Mouse (Mus musculus) liver, embryonic 14.5 days (tissue): ENCODE data around the gene Pdia4. TPM values are rescaled to one million over a fixed set of nuclear protein-coding genes. Genes with fewer than 3 reads are reported as not detected.

Source experiments
- microRNA counts: library from miRNA; unstranded; fragments of <30 nt; microRNA quantifications from one replicate; lab custom pipeline; 2016
- microRNA-seq: library from miRNA; unstranded; fragments of <30 nt; microRNA quantifications from one replicate; pipeline ENCODE4, GENCODE M21; 2016
- polyA plus RNA-seq, 2 experiments: library from polyadenylated mRNA; depleted of rRNA in 1 of 2; stranded (reverse) in 1 of 2; unstranded in 1 of 2; fragments of >200 nt; fragmentation: Nextera tagmentation in 1 of 2; extraction: Ambion mirVana in 1 of 2; gene quantifications; 2 replicates each; pipeline versions ENCODE4 v1.2.1 to v1.2.3; 2012 to 2014

The Pdia4 gene
- polyA plus RNA-seq, 2 experiments, result 42.4 to 86.1 TPM

MicroRNAs within 50 kb of the gene (microRNA counts, 519-probe panel; counts per million panel counts)
- microRNA mmu-miR-704 (lab: Ali Mortazavi, UCI), result 69.9 counts per million

Small RNA genes lying within 50 kb of the gene (microRNA-seq; reads per million reads assigned to microRNA genes)
- not detected for gene Mir704

Other genes with a start within 250 kb of the Pdia4 start
- 35.3 and 69.3 TPM in 2 replicates for gene Ezh2, start 218.1 kb downstream of the Pdia4 start, polyA plus RNA-seq (2012; rRNA removed)
- gene Ezh2, start 218.1 kb downstream of the Pdia4 start, polyA plus RNA-seq (2014; fragmentation: Nextera tagmentation; extraction: Ambion mirVana), result 46.2 and 49.1 TPM in 2 replicates
- gene Zfp786, start 17.4 kb upstream of the Pdia4 start, polyA plus RNA-seq (2012; rRNA removed), result 0.17 and 0.19 TPM in 2 replicates
- 0.24 and 0.39 TPM in 2 replicates for gene Zfp786, start 17.4 kb upstream of the Pdia4 start, polyA plus RNA-seq (2014; fragmentation: Nextera tagmentation; extraction: Ambion mirVana)
- gene Zfp398, start 22.2 kb upstream of the Pdia4 start, polyA plus RNA-seq (2012; rRNA removed), result 1.4 and 1.7 TPM in 2 replicates
- 1.2 and 1.4 TPM in 2 replicates for gene Zfp398, start 22.2 kb upstream of the Pdia4 start, polyA plus RNA-seq (2014; fragmentation: Nextera tagmentation; extraction: Ambion mirVana)
- 2.1 and 2.4 TPM in 2 replicates for gene Zfp282, start 63.8 kb upstream of the Pdia4 start, polyA plus RNA-seq (2012; rRNA removed)
- 2.1 and 2.3 TPM in 2 replicates for gene Zfp282, start 63.8 kb upstream of the Pdia4 start, polyA plus RNA-seq (2014; fragmentation: Nextera tagmentation; extraction: Ambion mirVana)
- gene Zfp212, start 107.0 kb upstream of the Pdia4 start, polyA plus RNA-seq (2012; rRNA removed), result 4.5 and 4.7 TPM in 2 replicates
- 3.0 and 4.2 TPM in 2 replicates for gene Zfp212, start 107.0 kb upstream of the Pdia4 start, polyA plus RNA-seq (2014; fragmentation: Nextera tagmentation; extraction: Ambion mirVana)
- 4.0 and 4.3 TPM in 2 replicates for gene Zfp956, start 140.0 kb upstream of the Pdia4 start, polyA plus RNA-seq (2012; rRNA removed)
- gene Zfp956, start 140.0 kb upstream of the Pdia4 start, polyA plus RNA-seq (2014; fragmentation: Nextera tagmentation; extraction: Ambion mirVana), result 2.1 and 2.5 TPM in 2 replicates
- gene Zfp777, start 235.5 kb upstream of the Pdia4 start, polyA plus RNA-seq (2012; rRNA removed), result 3.3 and 3.6 TPM in 2 replicates
- gene Zfp777, start 235.5 kb upstream of the Pdia4 start, polyA plus RNA-seq (2014; fragmentation: Nextera tagmentation; extraction: Ambion mirVana), result 1.5 and 1.6 TPM in 2 replicates